Mouse (Mus musculus) forebrain, embryonic 12.5 days (tissue): ENCODE measurements at regions not wholly inside any gene's neighbourhood (a gene's known extent, or its start where the extent isn't known, plus 50 kb on each side); places are given as distances from the start of the nearest gene placed in this dataset.

Experiments
- ATAC-seq: fragments of 200-750 bp; cut with Nextera tagmentation; 2 replicates; pipeline ENCODE4 v1.8.0; 2017; ENCODE audit warnings: moderate TSS enrichment; ENCODE audit not compliant: low FRiP score
- H3K27ac ChIP-seq: fragments of 300-500 bp; sonication (generic); 2 replicates; pipeline ENCODE4 v1.5.1; 2016; ENCODE audit warnings: mild to moderate bottlenecking
- H3K27me3 ChIP-seq: fragments of 300-500 bp; sonication (generic); 2 replicates; pipeline ENCODE4 v1.6.1; 2016; ENCODE audit warnings: mild to moderate bottlenecking
- H3K36me3 ChIP-seq: fragments of 300-500 bp; sonication (generic); replicated peaks from 2 replicates; pipeline ENCODE4 v1.6.1; 2016; ENCODE audit warnings: mild to moderate bottlenecking
- H3K4me1 ChIP-seq: fragments of 300-500 bp; sonication (generic); 2 replicates; pipeline ENCODE4 v1.6.1; 2016
- H3K4me2 ChIP-seq: fragments of 300-500 bp; sonication (generic); 2 replicates; pipeline ENCODE4 v1.6.1; 2016; ENCODE audit warnings: mild to moderate bottlenecking, moderate library complexity
- H3K4me3 ChIP-seq: fragments of 300-500 bp; sonication (generic); replicated peaks from 2 replicates; pipeline ENCODE4 v1.5.1; 2016; ENCODE audit warnings: mild to moderate bottlenecking
- H3K9ac ChIP-seq: fragments of 300-500 bp; sonication (generic); 2 replicates; pipeline ENCODE4 v1.6.1; 2016; ENCODE audit warnings: mild to moderate bottlenecking
- H3K9me3 ChIP-seq: fragments of 300-500 bp; sonication (generic); 2 replicates; pipeline ENCODE4 v1.6.1; 2016
- WGBS: fragments of 180-500 bp; shearing (Covaris S2); methylation state at CpG from one replicate; pipeline ENCODE4 v1.1.7; 2016; 5-methylcytosine and 5-hydroxymethylcytosine counted together

DNA sequence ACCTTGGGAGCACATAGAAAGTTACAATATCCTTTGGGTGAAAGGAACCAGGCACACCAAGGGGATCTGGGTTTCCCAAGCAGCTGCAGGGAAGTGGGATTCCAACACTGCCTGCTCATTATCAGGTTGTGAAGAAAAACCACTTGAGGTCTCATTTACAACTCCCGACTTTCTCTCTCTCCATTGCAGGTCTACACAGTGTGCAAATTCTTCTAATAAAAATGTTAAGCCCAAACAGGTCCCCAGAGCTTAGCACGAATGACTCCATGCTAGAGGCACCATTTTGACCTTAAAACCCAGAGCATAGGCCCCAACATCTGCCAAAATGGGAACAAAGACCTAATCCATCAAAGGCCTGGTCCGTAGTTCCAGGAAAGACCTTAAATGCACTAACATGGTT, 231.3 kb upstream of the Nrip1 start:
- H3K4me2 ChIP-seq, result no peak overlapping the region
- no peaks in the 10 kb centered on the region for H3K9me3 ChIP-seq
- no peak overlapping the region for H3K9ac ChIP-seq
- no peaks in the 10 kb centered on the region for H3K4me1 ChIP-seq
- 71% methylated on average over 3 of the region's 3 CpGs for WGBS
- no peak for ATAC-seq
- H3K27me3 ChIP-seq, result no peaks in the 10 kb centered on the region
- no peaks in the 10 kb centered on the region for H3K36me3 ChIP-seq
- H3K27ac ChIP-seq, result no peak overlapping the region
- H3K4me3 ChIP-seq, result no peak overlapping the region

- Histone ChIP-seq H3K27ac (no peak overlapping the region), H3K4me2 (no peak overlapping the region), H3K4me1 (no peaks in the 10 kb centered on the region), H3K27me3 (no peaks in the 10 kb centered on the region), H3K9me3 (no peaks in the 10 kb centered on the region), H3K36me3 (no peaks in the 10 kb centered on the region), H3K9ac (no peak overlapping the region), H3K4me3 (no peak overlapping the region)
- no peak for ATAC-seq
- 82% methylated on average over 6 of the region's 6 CpGs for WGBS
Measured at GRCm38 (mm10) chr16:76603846-76604258, 230.2 kb upstream of the Nrip1 start.

GRCm38 (mm10) chr16:76603431-76603830, 229.8 kb upstream of the Nrip1 start:
- Histone ChIP-seq H3K36me3 (no peaks in the 10 kb centered on the region), H3K9ac (no peak overlapping the region), H3K27ac (no peak overlapping the region), H3K4me1 (no peaks in the 10 kb centered on the region), H3K9me3 (no peaks in the 10 kb centered on the region), H3K27me3 (no peaks in the 10 kb centered on the region), H3K4me3 (no peak overlapping the region), H3K4me2 (no peak overlapping the region)
- 81% methylated on average over 1 of the region's 1 CpGs for WGBS
- ATAC-seq, result no peak

DNA sequence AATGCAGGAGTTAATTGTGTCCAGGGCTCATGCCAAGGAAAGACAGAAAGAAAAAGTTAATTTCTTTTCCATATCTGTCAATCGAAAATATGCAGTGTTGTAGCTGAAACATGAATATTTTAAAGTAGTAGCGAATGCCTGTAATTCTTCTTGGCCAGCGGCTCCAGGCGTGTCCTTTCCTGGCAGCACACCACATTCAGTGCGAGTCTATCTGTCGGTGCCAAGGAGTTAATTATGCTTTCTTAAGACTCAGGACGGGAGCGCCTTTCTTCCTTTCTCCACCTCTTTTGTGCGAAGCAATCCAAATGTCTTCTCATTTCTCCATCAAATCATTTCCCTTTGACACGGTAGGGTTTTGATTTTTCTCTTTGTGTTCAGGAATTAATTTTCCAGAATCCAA, 226.5 kb upstream of the Nrip1 start:
- H3K9me3 ChIP-seq, result no peaks in the 10 kb centered on the region
- H3K4me2 ChIP-seq, result no peak overlapping the region
- H3K4me1 ChIP-seq, result no peaks in the 10 kb centered on the region
- no peak overlapping the region for H3K4me3 ChIP-seq
- H3K27ac ChIP-seq, result no peak overlapping the region
- H3K27me3 ChIP-seq, result no peaks in the 10 kb centered on the region
- no peak for ATAC-seq
- no peak overlapping the region for H3K9ac ChIP-seq
- 62% methylated on average over 10 of the region's 10 CpGs for WGBS
- H3K36me3 ChIP-seq, result no peaks in the 10 kb centered on the region

DNA sequence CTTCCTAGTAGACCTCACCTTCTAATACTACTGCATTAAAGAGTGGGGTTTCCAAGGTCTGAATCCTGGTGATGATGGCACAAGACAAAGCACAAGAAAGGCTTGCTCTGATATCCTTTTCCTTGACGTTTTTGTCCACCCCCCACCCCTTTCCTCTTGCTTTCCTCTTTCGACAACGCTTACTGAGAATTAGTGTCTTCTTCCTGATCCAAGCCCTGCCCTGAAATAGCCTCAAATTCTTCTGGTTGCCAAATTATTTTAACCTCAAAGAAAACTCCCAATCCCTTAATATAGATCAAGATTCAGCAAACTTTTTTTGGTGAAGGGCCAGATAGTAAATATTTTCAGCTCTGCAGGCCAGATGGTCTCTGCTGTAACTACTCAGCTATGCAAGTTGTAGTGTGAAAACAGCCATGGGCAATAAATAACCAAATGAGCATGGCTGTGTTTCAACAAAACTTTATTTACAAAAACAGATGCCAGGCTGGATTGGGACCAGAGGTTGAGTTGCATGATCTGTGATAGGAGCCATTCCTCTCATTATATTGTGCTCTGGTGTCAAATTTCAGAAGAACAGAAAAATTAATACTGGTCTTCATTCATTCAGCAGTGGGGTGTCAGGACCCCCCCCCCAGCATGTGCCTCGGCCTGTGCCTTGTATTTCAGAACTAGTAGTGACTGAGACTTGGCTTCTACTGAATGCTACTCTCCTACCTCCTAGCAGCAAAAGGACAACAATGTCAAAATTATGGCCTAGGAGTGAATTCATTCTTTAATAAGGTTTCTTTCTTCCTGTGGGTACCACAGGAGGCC, 218.5 kb upstream of the Nrip1 start:
- no peak for ATAC-seq
- Histone ChIP-seq H3K9me3 (no peaks in the 10 kb centered on the region), H3K9ac (no peak overlapping the region), H3K27ac (no peak overlapping the region), H3K27me3 (no peaks in the 10 kb centered on the region), H3K4me2 (no peak overlapping the region), H3K36me3 (no peaks in the 10 kb centered on the region), H3K4me3 (no peak overlapping the region), H3K4me1 (no peaks in the 10 kb centered on the region)
- WGBS, result 88% methylated on average over 4 of the region's 4 CpGs

GRCm38 (mm10) chr16:76589791-76590190, 216.2 kb upstream of the Nrip1 start:
- WGBS, result 83% methylated on average over 2 of the region's 2 CpGs
- Histone ChIP-seq H3K4me1 (no peaks in the 10 kb centered on the region), H3K9ac (no peak overlapping the region), H3K9me3 (no peaks in the 10 kb centered on the region), H3K27ac (no peak overlapping the region), H3K36me3 (no peaks in the 10 kb centered on the region), H3K4me2 (no peak overlapping the region), H3K27me3 (no peaks in the 10 kb centered on the region), H3K4me3 (no peak overlapping the region)
- ATAC-seq, result no peak

DNA sequence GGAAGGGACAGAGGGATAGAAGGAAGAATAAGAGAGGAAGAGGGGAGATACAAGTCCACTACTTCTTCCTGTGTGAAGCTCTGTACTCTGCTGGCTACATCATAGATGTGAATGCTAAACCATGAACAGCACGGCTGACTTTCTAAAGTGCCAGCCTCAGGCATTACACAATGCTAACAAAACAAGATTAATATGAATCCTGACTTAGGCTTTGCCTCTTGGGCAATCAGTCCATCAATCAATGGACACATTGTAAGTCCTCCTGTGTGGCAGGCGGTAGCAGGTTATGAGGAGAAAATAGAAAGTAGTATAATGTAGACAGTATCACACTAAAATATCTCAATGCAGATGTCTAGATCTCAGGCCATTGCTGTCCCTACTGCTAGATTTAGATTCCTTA, 203.6 kb upstream of the Nrip1 start:
- no peaks in the 10 kb centered on the region for H3K27me3 ChIP-seq
- no peak for ATAC-seq
- no peak overlapping the region for H3K4me3 ChIP-seq
- H3K4me1 ChIP-seq, result no peaks in the 10 kb centered on the region
- no peaks in the 10 kb centered on the region for H3K9me3 ChIP-seq
- no peak overlapping the region for H3K4me2 ChIP-seq
- no peaks in the 10 kb centered on the region for H3K36me3 ChIP-seq
- no peak overlapping the region for H3K9ac ChIP-seq
- WGBS, result 92% methylated on average over 2 of the region's 2 CpGs
- H3K27ac ChIP-seq, result no peak overlapping the region

DNA sequence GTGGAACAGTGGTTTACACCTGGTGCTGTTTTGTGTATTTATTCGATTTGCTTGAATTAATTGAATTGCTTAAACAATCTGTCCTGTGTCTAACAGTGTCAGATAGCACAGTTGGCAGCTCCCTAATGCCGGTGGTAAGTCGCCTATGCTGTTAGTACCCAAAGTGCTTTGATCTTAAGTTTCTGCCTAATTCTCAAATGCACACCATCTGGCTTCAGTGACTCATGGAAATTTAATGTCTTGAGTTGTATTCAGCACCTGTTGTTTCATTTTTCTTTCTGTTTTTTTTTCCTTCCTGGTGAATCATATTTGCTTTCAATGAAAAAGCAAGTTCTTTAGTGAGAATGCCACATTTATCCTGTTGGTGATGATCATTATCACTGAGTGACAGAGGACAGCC, 201.7 kb upstream of the Nrip1 start:
- H3K27ac ChIP-seq, result no peak overlapping the region
- no peaks in the 10 kb centered on the region for H3K36me3 ChIP-seq
- H3K4me1 ChIP-seq, result no peaks in the 10 kb centered on the region
- ATAC-seq, result no peak
- H3K4me2 ChIP-seq, result no peak overlapping the region
- H3K9ac ChIP-seq, result no peak overlapping the region
- no peak overlapping the region for H3K4me3 ChIP-seq
- no peaks in the 10 kb centered on the region for H3K9me3 ChIP-seq
- H3K27me3 ChIP-seq, result no peaks in the 10 kb centered on the region
- 73% methylated on average over 3 of the region's 3 CpGs for WGBS

- Histone ChIP-seq H3K27me3 (no peaks in the 10 kb centered on the region), H3K27ac (no peak overlapping the region), H3K4me2 (no peak overlapping the region), H3K9ac (no peak overlapping the region), H3K4me1 (no peaks in the 10 kb centered on the region), H3K9me3 (no peaks in the 10 kb centered on the region), H3K4me3 (no peak overlapping the region), H3K36me3 (no peaks in the 10 kb centered on the region)
- WGBS, result 48% methylated on average over 11 of the region's 11 CpGs
- ATAC-seq, result no peak
Measured at GRCm38 (mm10) chr16:76566220-76566619, 192.6 kb upstream of the Nrip1 start.

- 89% methylated on average over 4 of the region's 4 CpGs for WGBS
- H3K4me3 ChIP-seq, result no peak overlapping the region
- no peaks in the 10 kb centered on the region for H3K27me3 ChIP-seq
- H3K9me3 ChIP-seq, result no peaks in the 10 kb centered on the region
- no peaks in the 10 kb centered on the region for H3K36me3 ChIP-seq
- no peak for ATAC-seq
- no peak overlapping the region for H3K9ac ChIP-seq
- no peaks in the 10 kb centered on the region for H3K4me1 ChIP-seq
- no peak overlapping the region for H3K4me2 ChIP-seq
- no peak overlapping the region for H3K27ac ChIP-seq
Measured at GRCm38 (mm10) chr16:76554846-76555245, 181.2 kb upstream of the Nrip1 start.

DNA sequence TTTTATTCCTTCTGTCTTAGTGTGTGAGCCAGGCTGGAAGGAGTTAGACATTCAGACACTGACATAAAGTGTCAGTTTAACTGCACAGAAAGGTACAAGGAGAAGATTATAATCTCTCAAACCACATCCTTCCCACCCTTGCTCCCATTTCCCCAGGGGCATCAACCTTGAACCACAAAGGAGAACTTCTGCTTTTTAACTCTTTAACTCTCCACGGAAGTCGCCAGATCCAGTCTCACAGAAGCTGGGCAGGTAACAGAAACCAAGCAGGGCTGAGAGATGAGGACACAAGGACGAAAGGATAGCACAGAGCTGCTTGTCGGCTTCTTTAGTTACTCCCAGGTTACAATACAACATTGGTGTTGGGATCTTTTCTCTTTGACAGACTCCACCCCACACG, 176.0 kb upstream of the Nrip1 start:
- H3K4me1 ChIP-seq, result no peaks in the 10 kb centered on the region
- no peaks in the 10 kb centered on the region for H3K36me3 ChIP-seq
- H3K27ac ChIP-seq, result no peak overlapping the region
- 83% methylated on average over 5 of the region's 5 CpGs for WGBS
- H3K4me2 ChIP-seq, result no peak overlapping the region
- no peaks in the 10 kb centered on the region for H3K27me3 ChIP-seq
- H3K4me3 ChIP-seq, result no peak overlapping the region
- H3K9ac ChIP-seq, result no peak overlapping the region
- no peak for ATAC-seq
- no peaks in the 10 kb centered on the region for H3K9me3 ChIP-seq

DNA sequence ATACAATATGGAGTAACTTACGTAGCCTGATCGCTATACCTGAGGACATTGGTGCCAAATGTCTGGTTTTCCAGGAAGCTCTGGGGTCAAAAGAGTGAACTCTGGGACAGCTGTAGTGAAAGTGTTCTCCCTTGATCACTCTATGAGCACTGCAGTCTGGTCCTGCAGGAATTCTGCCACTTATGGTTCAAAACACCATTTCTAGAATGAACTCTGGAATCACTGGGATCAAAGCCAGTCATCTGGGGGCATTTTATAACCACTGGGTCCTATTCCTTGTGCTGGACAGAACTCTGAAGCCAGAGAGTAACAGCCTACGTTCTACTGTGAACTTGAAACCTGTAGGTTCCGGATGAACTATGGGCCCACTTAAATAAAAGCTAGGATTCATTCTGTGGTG, 173.5 kb upstream of the Nrip1 start:
- no peak overlapping the region for H3K4me3 ChIP-seq

DNA sequence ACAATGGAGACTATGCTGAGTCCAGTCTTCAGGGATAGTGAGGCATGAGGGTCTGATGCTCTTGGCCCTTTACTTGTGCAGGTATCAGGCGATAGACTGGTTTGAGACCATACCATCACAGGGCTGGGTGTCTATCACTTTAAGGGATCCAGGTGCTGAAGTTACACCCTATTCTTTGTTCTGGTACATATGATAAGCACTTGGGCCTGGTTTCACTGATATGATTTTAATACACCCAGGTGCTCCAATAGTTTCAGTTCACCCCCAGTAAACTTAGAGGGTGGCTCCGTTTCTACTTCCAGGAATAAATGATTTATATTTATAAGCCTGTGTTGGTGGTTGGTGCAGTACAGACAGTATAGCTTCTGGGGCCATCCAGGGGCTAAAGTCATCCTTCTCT, 173.0 kb upstream of the Nrip1 start:
- H3K4me3 ChIP-seq, result no peak overlapping the region
- ATAC-seq, result no peak
- H3K4me1 ChIP-seq, result no peaks in the 10 kb centered on the region
- H3K27me3 ChIP-seq, result no peaks in the 10 kb centered on the region
- no peaks in the 10 kb centered on the region for H3K36me3 ChIP-seq
- WGBS, result 91% methylated on average over 2 of the region's 2 CpGs
- no peak overlapping the region for H3K27ac ChIP-seq
- H3K4me2 ChIP-seq, result no peak overlapping the region
- no peaks in the 10 kb centered on the region for H3K9me3 ChIP-seq
- no peak overlapping the region for H3K9ac ChIP-seq

More for the DNA sequence above, 173.5 kb upstream of the Nrip1 start:
- WGBS, result 88% methylated on average over 4 of the region's 4 CpGs
- H3K4me1 ChIP-seq, result no peaks in the 10 kb centered on the region
- no peak for ATAC-seq
- no peak overlapping the region for H3K9ac ChIP-seq
- no peaks in the 10 kb centered on the region for H3K36me3 ChIP-seq
- no peaks in the 10 kb centered on the region for H3K27me3 ChIP-seq
- no peaks in the 10 kb centered on the region for H3K9me3 ChIP-seq
- H3K4me2 ChIP-seq, result no peak overlapping the region
- H3K27ac ChIP-seq, result no peak overlapping the region
